Mouse (Mus musculus): ENCODE measurements at regions not wholly inside any gene's neighbourhood (a gene's known extent, or its start where the extent isn't known, plus 50 kb on each side); places are given as distances from the start of the nearest gene placed in this dataset.

- Histone ChIP-seq H3K9ac (ENCODE audit: low read depth, low read length) (no peak overlapping the region), H3K4me3 (replicated peaks; ENCODE audit: low read depth, low read length) (no peak overlapping the region), H3K4me1 (replicated peaks; ENCODE audit: insufficient read depth, low read length) (no peaks in the 10 kb centered on the region), H3K9me3 (replicated peaks; ENCODE audit: low read length) (no peaks in the 10 kb centered on the region), H3K27ac (no peak overlapping the region), H3K27me3 (ENCODE audit: insufficient read depth, low read length) (no peaks in the 10 kb centered on the region), H3K36me3 (ENCODE audit: insufficient read depth, low read length) (no peaks in the 10 kb centered on the region), H3K4me2 (ENCODE audit: low read length) (no peak overlapping the region)
- WGBS, result 48% methylated on average over 7 of the region's 7 CpGs
- TF ChIP-seq CTCF (IDR thresholded peaks at IDR 0.05; ENCODE audit: low read depth), result no peak
- ATAC-seq (replicated peaks; ENCODE audit: low FRiP score, low read depth) (no peak), DNase-seq (ENCODE audit: low spot score) (no peak)
These were observed 540.7 kb upstream of the Gm19410 start for GRCm38 (mm10) chr8:35224925-35225244.

- no peaks in the 10 kb centered on the region for H3K4me1 ChIP-seq (replicated peaks; ENCODE audit: insufficient read depth, low read length)
- WGBS, result 65% methylated on average over 7 of the region's 7 CpGs
- H3K27ac ChIP-seq, result no peak overlapping the region
- H3K9me3 ChIP-seq (replicated peaks; ENCODE audit: low read length), result no peaks in the 10 kb centered on the region
- no peaks in the 10 kb centered on the region for H3K27me3 ChIP-seq (ENCODE audit: insufficient read depth, low read length)
- no peak for TF ChIP-seq CTCF (IDR thresholded peaks at IDR 0.05; ENCODE audit: low read depth)
- no peaks in the 10 kb centered on the region for H3K36me3 ChIP-seq (ENCODE audit: insufficient read depth, low read length)
- ATAC-seq (replicated peaks; ENCODE audit: low FRiP score, low read depth) (no peak), DNase-seq (ENCODE audit: low spot score) (no peak)
- no peak overlapping the region for H3K9ac ChIP-seq (ENCODE audit: low read depth, low read length)
- H3K4me3 ChIP-seq (replicated peaks; ENCODE audit: low read depth, low read length), result no peak overlapping the region
- no peak overlapping the region for H3K4me2 ChIP-seq (ENCODE audit: low read length)
These were observed 538.5 kb upstream of the Gm19410 start for GRCm38 (mm10) chr8:35227079-35227478.

DNA sequence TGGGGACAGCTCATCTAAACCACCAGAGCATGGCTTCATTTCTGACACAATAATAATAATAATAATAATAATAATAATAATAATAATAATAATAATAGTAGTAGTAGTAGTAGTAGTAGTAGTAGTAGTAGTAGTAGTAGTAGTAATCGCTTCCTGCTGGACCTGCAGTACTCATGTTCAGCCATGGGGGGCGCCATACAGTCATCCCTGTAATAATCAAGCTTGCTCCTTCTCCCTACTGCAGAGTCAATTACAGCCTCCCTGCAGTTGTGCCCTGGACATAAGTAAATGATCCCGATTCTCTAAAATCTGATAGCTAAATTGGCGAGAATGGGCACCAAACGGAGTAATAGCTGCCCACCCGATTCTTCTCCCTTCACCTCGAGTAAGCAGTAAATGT is 537.1 kb upstream of the Gm19410 start:
- TF ChIP-seq CTCF (IDR thresholded peaks at IDR 0.05; ENCODE audit: low read depth), result peak; percentile 40; the same call in 1 of the 2 replicates
- WGBS, result 81% methylated on average over 7 of the region's 7 CpGs
- ATAC-seq (replicated peaks; ENCODE audit: low FRiP score, low read depth), result no peak

DNA sequence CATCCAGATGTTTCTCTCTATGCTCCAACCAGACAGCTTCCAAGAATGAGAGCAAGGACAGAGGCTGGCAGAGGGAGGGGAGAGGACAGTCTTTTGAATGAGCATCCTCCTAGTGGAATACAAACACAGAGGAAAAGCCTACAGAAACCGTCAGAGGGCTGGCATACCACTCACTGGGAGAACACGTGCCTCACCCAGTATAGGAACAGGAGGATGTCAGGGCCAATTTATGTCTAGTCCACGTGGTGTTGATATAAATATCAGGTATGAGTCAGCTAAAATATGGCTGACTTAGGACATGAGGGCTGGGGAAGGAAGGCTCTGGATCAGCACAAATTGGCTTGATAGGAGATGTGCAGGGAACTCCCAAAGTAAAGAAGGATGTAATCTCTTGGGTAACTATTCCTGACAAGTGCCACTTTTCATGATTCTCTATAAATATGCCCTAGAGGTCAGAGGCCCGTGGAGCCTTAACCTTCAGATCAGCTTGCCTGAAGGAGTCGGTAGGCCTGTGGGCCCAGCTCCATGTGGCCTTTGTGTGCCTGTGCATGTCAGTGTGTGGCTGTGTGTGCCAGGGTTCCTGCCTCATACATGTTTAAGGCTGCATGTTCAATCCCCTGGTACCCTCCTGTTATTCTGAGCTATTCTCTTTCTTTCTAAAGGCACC is 531.9 kb upstream of the Gm19410 start:
- ATAC-seq (replicated peaks; ENCODE audit: low FRiP score, low read depth) (no peak), DNase-seq (ENCODE audit: low spot score) (no peak)
- Histone ChIP-seq H3K4me1 (replicated peaks; ENCODE audit: insufficient read depth, low read length) (no peaks in the 10 kb centered on the region), H3K27ac (no peak overlapping the region), H3K4me3 (replicated peaks; ENCODE audit: low read depth, low read length) (no peak overlapping the region), H3K9me3 (replicated peaks; ENCODE audit: low read length) (no peaks in the 10 kb centered on the region), H3K4me2 (ENCODE audit: low read length) (no peak overlapping the region), H3K36me3 (ENCODE audit: insufficient read depth, low read length) (no peaks in the 10 kb centered on the region), H3K27me3 (ENCODE audit: insufficient read depth, low read length) (no peaks in the 10 kb centered on the region), H3K9ac (ENCODE audit: low read depth, low read length) (no peak overlapping the region)
- TF ChIP-seq CTCF (IDR thresholded peaks at IDR 0.05; ENCODE audit: low read depth), result no peak
- 44% methylated on average over 5 of the region's 5 CpGs for WGBS

More for the DNA sequence above, 537.1 kb upstream of the Gm19410 start:
- no peaks in the 10 kb centered on the region for H3K4me1 ChIP-seq (replicated peaks; ENCODE audit: insufficient read depth, low read length)
- H3K4me2 ChIP-seq (ENCODE audit: low read length), result no peak overlapping the region
- H3K9ac ChIP-seq (ENCODE audit: low read depth, low read length), result no peak overlapping the region
- H3K27ac ChIP-seq, result no peak overlapping the region
- no peaks in the 10 kb centered on the region for H3K36me3 ChIP-seq (ENCODE audit: insufficient read depth, low read length)
- H3K9me3 ChIP-seq (replicated peaks; ENCODE audit: low read length), result no peaks in the 10 kb centered on the region
- H3K4me3 ChIP-seq (replicated peaks; ENCODE audit: low read depth, low read length), result no peak overlapping the region
- H3K27me3 ChIP-seq (ENCODE audit: insufficient read depth, low read length), result no peaks in the 10 kb centered on the region
- DNase-seq (ENCODE audit: low spot score), result no peak

DNA sequence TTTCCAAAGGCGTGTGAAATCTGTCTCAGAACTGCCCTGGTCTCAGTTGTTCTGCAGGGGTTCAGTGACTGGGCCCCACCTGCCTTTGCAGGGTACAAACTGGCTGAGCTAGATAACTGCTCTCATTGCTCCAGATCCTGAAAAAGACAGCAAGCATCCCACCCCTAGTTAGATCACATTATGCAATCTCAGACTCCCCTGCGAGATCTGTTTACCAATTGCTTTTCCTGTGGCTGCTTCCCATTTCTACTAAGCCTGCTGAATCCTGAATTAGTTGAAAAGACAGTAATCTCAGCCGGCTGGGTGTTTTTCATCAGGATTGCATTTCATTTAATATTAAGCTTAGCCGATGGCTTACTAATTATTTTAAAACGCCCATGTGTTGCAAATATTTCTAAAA is 531.2 kb upstream of the Gm19410 start:
- Histone ChIP-seq H3K27ac (no peak overlapping the region), H3K4me2 (ENCODE audit: low read length) (no peak overlapping the region), H3K4me3 (replicated peaks; ENCODE audit: low read depth, low read length) (no peak overlapping the region), H3K9me3 (replicated peaks; ENCODE audit: low read length) (no peaks in the 10 kb centered on the region), H3K27me3 (ENCODE audit: insufficient read depth, low read length) (no peaks in the 10 kb centered on the region), H3K36me3 (ENCODE audit: insufficient read depth, low read length) (no peaks in the 10 kb centered on the region), H3K4me1 (replicated peaks; ENCODE audit: insufficient read depth, low read length) (no peaks in the 10 kb centered on the region), H3K9ac (ENCODE audit: low read depth, low read length) (no peak overlapping the region)
- DNase-seq (ENCODE audit: low spot score) (no peak), ATAC-seq (replicated peaks; ENCODE audit: low FRiP score, low read depth) (no peak)
- no peak for TF ChIP-seq CTCF (IDR thresholded peaks at IDR 0.05; ENCODE audit: low read depth)
- WGBS, result 70% methylated on average over 5 of the region's 5 CpGs

DNA sequence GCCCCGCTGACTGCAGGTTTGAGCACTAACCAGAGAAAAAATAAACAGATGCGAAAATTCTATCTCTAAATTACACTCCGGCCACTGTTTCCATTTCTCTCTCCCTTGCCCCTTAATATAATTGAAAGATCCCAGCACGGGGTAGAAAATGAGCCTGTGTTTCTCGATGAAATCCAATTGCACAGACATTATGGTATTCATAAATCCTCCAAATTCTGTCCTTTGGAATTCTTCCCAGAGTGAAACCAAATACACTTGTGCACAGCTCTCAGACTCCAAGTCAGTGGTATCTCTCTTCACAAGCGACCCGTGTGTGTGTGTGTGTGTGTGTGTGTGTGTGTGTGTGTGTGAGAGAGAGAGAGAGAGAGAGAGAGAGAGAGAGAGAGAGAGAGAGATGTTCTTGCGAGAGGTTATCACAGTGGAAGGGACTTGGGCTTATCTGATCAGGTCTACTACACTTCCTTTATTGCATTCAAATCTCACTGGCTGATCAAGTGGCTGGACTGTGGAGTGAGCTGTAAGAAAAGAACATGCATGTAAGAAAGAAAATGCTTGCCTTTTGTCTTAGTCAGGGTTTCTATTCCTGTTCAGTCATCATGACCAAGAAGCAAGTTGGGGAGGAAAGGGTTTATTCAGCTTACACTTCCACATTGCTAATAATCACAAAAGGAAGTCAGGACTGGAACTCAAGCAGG is 529.6 kb upstream of the Gm19410 start:
- no peak for TF ChIP-seq CTCF (IDR thresholded peaks at IDR 0.05; ENCODE audit: low read depth)

More for the DNA sequence above, 529.6 kb upstream of the Gm19410 start:
- Histone ChIP-seq H3K4me1 (replicated peaks; ENCODE audit: insufficient read depth, low read length) (no peaks in the 10 kb centered on the region), H3K4me3 (replicated peaks; ENCODE audit: low read depth, low read length) (no peak overlapping the region), H3K27me3 (ENCODE audit: insufficient read depth, low read length) (no peaks in the 10 kb centered on the region), H3K9me3 (replicated peaks; ENCODE audit: low read length) (no peaks in the 10 kb centered on the region), H3K4me2 (ENCODE audit: low read length) (no peak overlapping the region), H3K9ac (ENCODE audit: low read depth, low read length) (no peak overlapping the region), H3K36me3 (ENCODE audit: insufficient read depth, low read length) (no peaks in the 10 kb centered on the region), H3K27ac (no peak overlapping the region)
- DNase-seq (ENCODE audit: low spot score) (peak; percentile 54), ATAC-seq (replicated peaks; ENCODE audit: low FRiP score, low read depth) (no peak)
- 28% methylated on average over 8 of the region's 8 CpGs for WGBS
